Mouse (Mus musculus) ES-CJ7 (cell line): Measurements from ENCODE around the gene Usp24.

Experiments used
- DNase-seq: peaks from one replicate; pipeline ENCODE4 v3.0.0; 2011; ENCODE audit warnings: low read depth, low spot score

Usp24 gene

DNA sequence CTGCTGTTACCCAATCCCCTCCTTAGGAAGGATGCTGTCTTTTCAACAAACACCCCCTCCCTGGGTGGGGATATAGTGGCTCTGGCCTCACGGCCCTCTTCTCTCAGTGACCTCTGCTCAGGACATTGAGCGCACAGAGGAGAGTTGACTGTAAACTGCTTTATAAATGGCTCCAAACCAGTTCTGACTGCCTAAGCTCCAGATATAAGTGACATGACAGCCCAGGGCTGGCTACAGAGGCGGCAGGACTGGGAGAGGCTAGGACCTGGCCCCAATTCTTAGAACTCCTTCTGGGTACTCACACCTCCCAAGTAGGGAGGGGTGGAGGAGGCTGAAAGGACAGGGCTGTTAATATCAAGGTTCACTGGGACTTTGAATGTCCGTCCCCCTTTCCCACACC is 174.6 kb downstream of the Usp24 start:
- no peak for DNase-seq
